ENCODE assay signal across 23 mouse cellular contexts in the genomic region with DNA sequence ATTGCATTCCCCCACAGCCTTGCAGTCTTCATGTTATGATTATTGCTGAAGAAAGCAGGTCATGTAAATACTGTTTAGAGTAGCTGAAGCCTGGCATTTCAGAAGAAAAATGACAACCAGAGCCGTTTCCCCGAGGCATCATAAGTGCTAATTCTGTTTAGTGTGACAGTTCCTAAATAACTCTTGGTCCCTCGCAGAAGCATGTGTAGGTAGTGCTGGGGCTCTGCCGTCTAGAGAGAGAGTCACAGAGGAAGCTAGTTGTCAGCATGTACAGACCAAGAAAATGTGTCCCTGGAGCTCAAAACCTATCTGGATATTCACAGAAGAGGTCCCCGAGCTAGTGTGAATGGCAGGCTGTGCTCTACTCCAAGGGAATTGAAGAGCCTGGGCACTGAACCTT.
DNase-seq lines count a peak whose midpoint lies in the region; ATAC-seq and TF ChIP-seq lines count a peak whose summit lies in the region.
"Had no signal": no experiment of that assay in that cellular context is flagged by ENCODE, and none has a peak within 500 bp of the region (broad histone marks: within the 10 kb centered on the region; RNA-seq: fewer than 3 reads in every experiment).

No protein-coding gene starts in this region.

- peak overlapping the region; percentile 45; the same call in 1 of the 2 replicates for H3K27ac ChIP-seq in left cerebral cortex, adult 2 months
- H3K27ac ChIP-seq in neural tube, embryonic 13.5 days (replicated peaks): peak overlapping the region; percentile 46; the same call in 1 of the 2 replicates
- H3K27ac ChIP-seq in neural tube, embryonic 15.5 days (replicated peaks): no peak overlapping the region; the same call in 1 of the 2 replicates
- no peak overlapping the region for H3K27ac ChIP-seq in lung, postnatal 0 days (ENCODE audit: low read length)
- H3K27ac ChIP-seq: heart, embryonic 10.5 days; hindbrain, embryonic 10.5 days; liver, embryonic 12.5 days; stomach, embryonic 15.5 days had no signal

- no peak overlapping the region for H3K9ac ChIP-seq in neural tube, embryonic 13.5 days
- H3K9ac ChIP-seq in neural tube, embryonic 15.5 days (replicated peaks): no peak overlapping the region
- no peak overlapping the region for H3K9ac ChIP-seq in lung, postnatal 0 days (replicated peaks; ENCODE audit: low read depth)
- H3K9ac ChIP-seq: liver, embryonic 12.5 days; liver, postnatal 0 days; stomach, embryonic 15.5 days had no signal

- H3K4me3 ChIP-seq in left cerebral cortex, adult 2 months: no peak overlapping the region
- no peak overlapping the region for H3K4me3 ChIP-seq in neural tube, embryonic 13.5 days
- H3K4me3 ChIP-seq in neural tube, embryonic 15.5 days (replicated peaks): no peak overlapping the region
- H3K4me3 ChIP-seq in lung, postnatal 0 days (ENCODE audit: low read depth, low read length): no peak overlapping the region
- H3K4me3 ChIP-seq: heart, embryonic 10.5 days; hindbrain, embryonic 10.5 days; liver, embryonic 12.5 days; megakaryocyte, embryonic 14.5 days; stomach, embryonic 15.5 days had no signal

- no peak for ATAC-seq in neural tube, embryonic 13.5 days (ENCODE audit: low read depth)
- ATAC-seq in neural tube, embryonic 15.5 days (ENCODE audit: low FRiP score): peak; percentile 34; the same call in 1 of the 2 replicates
- ATAC-seq in lung, postnatal 0 days: no peak
- ATAC-seq: CD4-positive, CD25-positive, alpha-beta regulatory T cell, adult 4 months; forebrain, embryonic 14.5 days; intestine, postnatal 0 days; liver, embryonic 12.5 days; liver, postnatal 0 days had no signal

- H3K4me1 ChIP-seq in neural tube, embryonic 13.5 days (replicated peaks): peaks cover 10% of the 10 kb centered on the region; the same call in 1 of the 2 replicates
- H3K4me1 ChIP-seq in neural tube, embryonic 15.5 days: peaks cover 15% of the 10 kb centered on the region; the same call in 1 of the 2 replicates
- no peaks in the 10 kb centered on the region for H3K4me1 ChIP-seq in lung, postnatal 0 days (ENCODE audit: insufficient read depth, low read depth, low read length)
- H3K4me1 ChIP-seq: hindbrain, embryonic 10.5 days; liver, embryonic 12.5 days; megakaryocyte, embryonic 14.5 days; stomach, embryonic 15.5 days had no signal

- no peaks in the 10 kb centered on the region for H3K9me3 ChIP-seq in neural tube, embryonic 13.5 days
- no peaks in the 10 kb centered on the region for H3K9me3 ChIP-seq in neural tube, embryonic 15.5 days (replicated peaks)
- no peaks in the 10 kb centered on the region for H3K9me3 ChIP-seq in lung, postnatal 0 days (ENCODE audit: low read length)
- H3K9me3 ChIP-seq: heart, embryonic 10.5 days; liver, embryonic 12.5 days; stomach, embryonic 15.5 days had no signal

- intact Hi-C loops in heart, postnatal 25 days (cut with DNase I): no loop called here
- intact Hi-C loops in left cerebral cortex, adult 2 months (cut with DNase I): loop anchor here (5.0 kb wide), 2 partner anchors 85 to 160 kb away; partner anchors contain the start of gene Eepd1

- H3K36me3 ChIP-seq in neural tube, embryonic 13.5 days: no peaks in the 10 kb centered on the region
- no peaks in the 10 kb centered on the region for H3K36me3 ChIP-seq in neural tube, embryonic 15.5 days
- no peaks in the 10 kb centered on the region for H3K36me3 ChIP-seq in lung, postnatal 0 days (ENCODE audit: insufficient read depth, low read length)
- H3K36me3 ChIP-seq: heart, embryonic 10.5 days; hindbrain, embryonic 10.5 days; liver, embryonic 12.5 days; stomach, embryonic 15.5 days had no signal

- WGBS in neural tube, embryonic 13.5 days: 63% methylated on average over 5 of the region's 5 CpGs
- WGBS in neural tube, embryonic 15.5 days: 54% methylated on average over 5 of the region's 5 CpGs
- WGBS in lung, postnatal 0 days: 61% methylated on average over 5 of the region's 5 CpGs

- no peaks in the 10 kb centered on the region for H3K27me3 ChIP-seq in neural tube, embryonic 13.5 days
- no peaks in the 10 kb centered on the region for H3K27me3 ChIP-seq in neural tube, embryonic 15.5 days (replicated peaks)
- no peaks in the 10 kb centered on the region for H3K27me3 ChIP-seq in lung, postnatal 0 days (replicated peaks; ENCODE audit: insufficient read depth, low read length)
- H3K27me3 ChIP-seq: liver, embryonic 12.5 days; megakaryocyte, embryonic 14.5 days; stomach, embryonic 15.5 days had no signal

- no peak for TF ChIP-seq CTCF in left cerebral cortex, adult 2 months (IDR thresholded peaks at IDR 0.05)
- TF ChIP-seq CTCF in lung, postnatal 0 days (IDR thresholded peaks at IDR 0.05): no peak

- no peak for TF ChIP-seq EP300 in lung, postnatal 0 days (IDR thresholded peaks at IDR 0.05)

- no peak overlapping the region for H3K4me2 ChIP-seq in neural tube, embryonic 13.5 days
- no peak overlapping the region for H3K4me2 ChIP-seq in neural tube, embryonic 15.5 days
- no peak overlapping the region for H3K4me2 ChIP-seq in lung, postnatal 0 days (replicated peaks; ENCODE audit: low read depth, low read length)
- H3K4me2 ChIP-seq: liver, embryonic 12.5 days; stomach, embryonic 15.5 days had no signal

- DNase-seq in heart, adult 11 months: peak; percentile 46
- DNase-seq in heart, postnatal 25 days (ENCODE audit: low spot score): no peak
- no peak for DNase-seq in left cerebral cortex, adult 2 months (ENCODE audit: extremely low spot score in 1 of 2, low spot score in 2 of 2)
- DNase-seq in left cerebral cortex, adult 9 months (ENCODE audit: low spot score in 2 of 2): no peak
- DNase-seq in neural tube, embryonic 10.5 days (ENCODE audit: extremely low spot score, low spot score): no peak
- DNase-seq in lung, postnatal 0 days (ENCODE audit: low spot score): no peak
- DNase-seq: adrenal gland, postnatal 25 days; cerebellum, adult 2 months; cerebellum, postnatal 14 days; kidney, adult 9 months; kidney, postnatal 10 days; liver, postnatal 0 days; lung, postnatal 4 days had no signal

Comparison
In these comparisons a context has a peak if more than half of its experiments do, and no peak if none do; other contexts are left out.
1. H3K27ac ChIP-seq: peak in left cerebral cortex, adult 2 months (single experiment) and neural tube, embryonic 13.5 days (single experiment); none in neural tube, embryonic 15.5 days (single experiment) and lung, postnatal 0 days (single experiment).